Mouse (Mus musculus): Measurements from ENCODE around the gene Sult2a4. TPM values are rescaled to one million over a fixed set of nuclear protein-coding genes. Genes with fewer than 3 reads are reported as not detected.
"Not testable (repeated sequence)": the region's sequence is repeated elsewhere in the genome, so short reads cannot be mapped to it uniquely, and the experiment has no call there.

The Sult2a4 gene
- polyA plus RNA-seq (2014; fragmentation: Nextera tagmentation; extraction: Ambion mirVana): not detected in 2 replicates

- H3K4me2 ChIP-seq; H3K36me3 ChIP-seq (ENCODE audit: control insufficient read depth, insufficient read depth, low read length); H3K9me3 ChIP-seq (replicated peaks; ENCODE audit: control insufficient read depth, low read length); H3K4me1 ChIP-seq (ENCODE audit: control insufficient read depth, insufficient read depth, low read length); H3K9ac ChIP-seq (ENCODE audit: low read depth, low read length); H3K27ac ChIP-seq (ENCODE audit: low read depth, low read length); H3K27me3 ChIP-seq (ENCODE audit: control insufficient read depth, insufficient read depth, low read length); ATAC-seq (replicated peaks; ENCODE audit: insufficient number of reproducible peaks, low FRiP score, low TSS enrichment); H3K4me3 ChIP-seq (ENCODE audit: low read depth, low read length): not testable (repeated sequence)
- WGBS (ENCODE audit: insufficient replicate concordance): 87% methylated on average over 6 of the region's 6 CpGs
These were observed at the start of gene Sult2a4 for GRCm38 (mm10) chr7:13989507-13989906. Gene Sult2a4 (minus strand): TSS chr7:13989607.

GRCm38 (mm10) chr7:14030831-14031230 is 41.4 kb upstream of the Sult2a4 start:
- not testable (repeated sequence) for H3K4me3 ChIP-seq (ENCODE audit: low read depth, low read length); H3K9me3 ChIP-seq (replicated peaks; ENCODE audit: control insufficient read depth, low read length); H3K4me2 ChIP-seq; ATAC-seq (replicated peaks; ENCODE audit: insufficient number of reproducible peaks, low FRiP score, low TSS enrichment); H3K36me3 ChIP-seq (ENCODE audit: control insufficient read depth, insufficient read depth, low read length); H3K27me3 ChIP-seq (ENCODE audit: control insufficient read depth, insufficient read depth, low read length); H3K9ac ChIP-seq (ENCODE audit: low read depth, low read length); H3K4me1 ChIP-seq (ENCODE audit: control insufficient read depth, insufficient read depth, low read length); H3K27ac ChIP-seq (ENCODE audit: low read depth, low read length)

- H3K4me1 ChIP-seq (ENCODE audit: control insufficient read depth, insufficient read depth, low read length): no peaks in the 10 kb centered on the region
- WGBS (ENCODE audit: insufficient replicate concordance): 71% methylated on average over 8 of the region's 8 CpGs
- peaks cover 6% of the 10 kb centered on the region for H3K9me3 ChIP-seq (replicated peaks; ENCODE audit: control insufficient read depth, low read length)
- no peak overlapping the region for H3K27ac ChIP-seq (ENCODE audit: low read depth, low read length)
- no peaks in the 10 kb centered on the region for H3K27me3 ChIP-seq (ENCODE audit: control insufficient read depth, insufficient read depth, low read length)
- no peak overlapping the region for H3K4me3 ChIP-seq (ENCODE audit: low read depth, low read length)
- H3K36me3 ChIP-seq (ENCODE audit: control insufficient read depth, insufficient read depth, low read length): no peaks in the 10 kb centered on the region
- ATAC-seq (replicated peaks; ENCODE audit: insufficient number of reproducible peaks, low FRiP score, low TSS enrichment): no peak
- no peak overlapping the region for H3K9ac ChIP-seq (ENCODE audit: low read depth, low read length)
- no peak overlapping the region for H3K4me2 ChIP-seq
These were observed 23.7 kb upstream of the Sult2a4 start for GRCm38 (mm10) chr7:14013083-14013482.

- not testable (repeated sequence) for H3K27me3 ChIP-seq (ENCODE audit: control insufficient read depth, insufficient read depth, low read length); H3K9me3 ChIP-seq (replicated peaks; ENCODE audit: control insufficient read depth, low read length); H3K4me1 ChIP-seq (ENCODE audit: control insufficient read depth, insufficient read depth, low read length); H3K27ac ChIP-seq (ENCODE audit: low read depth, low read length); H3K4me3 ChIP-seq (ENCODE audit: low read depth, low read length); H3K9ac ChIP-seq (ENCODE audit: low read depth, low read length); H3K36me3 ChIP-seq (ENCODE audit: control insufficient read depth, insufficient read depth, low read length); H3K4me2 ChIP-seq; ATAC-seq (replicated peaks; ENCODE audit: insufficient number of reproducible peaks, low FRiP score, low TSS enrichment)
These were observed 21.3 kb upstream of the Sult2a4 start for GRCm38 (mm10) chr7:14010686-14011085.

Other genes starting within 250 kb of the Sult2a4 start
- not detected in 2 replicates for gene Sult2a1, start 152.2 kb downstream of the Sult2a4 start, polyA plus RNA-seq (2014; fragmentation: Nextera tagmentation; extraction: Ambion mirVana)
- not detected in 2 replicates for gene Sult2a3, start 133.4 kb upstream of the Sult2a4 start, polyA plus RNA-seq (2014; fragmentation: Nextera tagmentation; extraction: Ambion mirVana)